Mouse (Mus musculus): ENCODE results near the gene Rbm39.
A peak's percentile ranks its signal among the peaks of the same experiment; 100 is the strongest.
"Not testable (repeated sequence)": the region's sequence is repeated elsewhere in the genome, so short reads cannot be mapped to it uniquely, and the experiment has no call there.

Gene Rbm39

GRCm38 (mm10) chr2:156179796-156180093 lies 293 bp downstream of the Rbm39 start:
- no peak for DNase-seq (ENCODE audit: low read depth)

GRCm38 (mm10) chr2:156179046-156179795 lies 817 bp downstream of the Rbm39 start:
- no peak for DNase-seq (ENCODE audit: low read depth)

- DNase-seq (ENCODE audit: low read depth) = no peak
Measured at GRCm38 (mm10) chr2:156177651-156178050, 2.4 kb downstream of the Rbm39 start.

- no peak for DNase-seq (ENCODE audit: low read depth)
Measured at GRCm38 (mm10) chr2:156177079-156177478, 3.0 kb downstream of the Rbm39 start.

GRCm38 (mm10) chr2:156166557-156166956 lies 13.5 kb downstream of the Rbm39 start:
- no peak for DNase-seq (ENCODE audit: low read depth)

- no peak for DNase-seq (ENCODE audit: low read depth)
Measured at GRCm38 (mm10) chr2:156165478-156165877, 14.6 kb downstream of the Rbm39 start.

GRCm38 (mm10) chr2:156151538-156151937 lies 28.5 kb downstream of the Rbm39 start:
- no peak for DNase-seq (ENCODE audit: low read depth)

- no peak for DNase-seq (ENCODE audit: low read depth)
Measured at GRCm38 (mm10) chr2:156147316-156147915, 32.6 kb downstream of the Rbm39 start.

- no peak for DNase-seq (ENCODE audit: low read depth)
Measured at GRCm38 (mm10) chr2:156146272-156146989, 33.6 kb downstream of the Rbm39 start.

- no peak for DNase-seq (ENCODE audit: low read depth)
Measured at GRCm38 (mm10) chr2:156145486-156146130, 34.4 kb downstream of the Rbm39 start.

- peak; percentile 74 for DNase-seq (ENCODE audit: low read depth)
Measured at GRCm38 (mm10) chr2:156143953-156144724, 35.9 kb downstream of the Rbm39 start, which contains the start of the genes Romo1 and Nfs1. Romo1 (plus strand) TSS chr2:156144039. Nfs1 (minus strand) TSS chr2:156144186.

- DNase-seq (ENCODE audit: low read depth) = no peak
Measured at GRCm38 (mm10) chr2:156143367-156143766, 36.7 kb downstream of the Rbm39 start.

- DNase-seq (ENCODE audit: low read depth) = no peak
Measured at GRCm38 (mm10) chr2:156142820-156143219, 37.2 kb downstream of the Rbm39 start.

- no peak for DNase-seq (ENCODE audit: low read depth)
Measured at GRCm38 (mm10) chr2:156135695-156136094, 44.3 kb downstream of the Rbm39 start.

- no peak for DNase-seq (ENCODE audit: low read depth)
Measured at GRCm38 (mm10) chr2:156134161-156134560, 45.9 kb downstream of the Rbm39 start.

- no peak for DNase-seq (ENCODE audit: low read depth)
Measured at GRCm38 (mm10) chr2:156126992-156127391, 53.0 kb downstream of the Rbm39 start, which contains the start of gene Gm28036. Gm28036 (minus strand) TSS chr2:156127092.

- no peak for DNase-seq (ENCODE audit: low read depth)
Measured at GRCm38 (mm10) chr2:156123731-156124130, 56.3 kb downstream of the Rbm39 start.

- no peak for DNase-seq (ENCODE audit: low read depth)
Measured at GRCm38 (mm10) chr2:156119566-156119965, 60.5 kb downstream of the Rbm39 start.

GRCm38 (mm10) chr2:156112080-156112423 lies 68.0 kb downstream of the Rbm39 start:
- DNase-seq (ENCODE audit: low read depth) = not testable (repeated sequence)

- DNase-seq (ENCODE audit: low read depth) = peak; percentile 58
Measured at GRCm38 (mm10) chr2:156111358-156112079, 68.5 kb downstream of the Rbm39 start, which contains the start of the genes Cpne1 and Rbm12. Cpne1 (minus strand) TSS chr2:156111965. Rbm12 (minus strand) TSS chr2:156111978.

Measured in fibroblast of lung, adult 2 months (primary cell).